ENCODE assay signal across 8 mouse cellular contexts in genomic region chr13:52979331-52980051, GRCm38 (mm10). TPM values are rescaled to one million over a fixed set of nuclear protein-coding genes. Genes with fewer than 3 reads are reported as not detected.
DNase-seq lines count a peak whose midpoint lies in the region; ATAC-seq and TF ChIP-seq lines count a peak whose summit lies in the region.

No protein-coding gene starts in this region.

- no peak for ATAC-seq in kidney, embryonic 14.5 days (ENCODE audit: low FRiP score, low TSS enrichment)
- no peak for ATAC-seq in stomach, embryonic 14.5 days (ENCODE audit: insufficient number of reproducible peaks, insufficient read depth, low FRiP score, low read depth)

- peaks cover 53% of the 10 kb centered on the region; the same call in 1 of the 2 replicates for H3K79me2 ChIP-seq in macrophage (ENCODE audit: inconsistent target)

- DNase-seq in kidney, adult 2 months: peak; percentile 73
- DNase-seq in kidney, postnatal 25 days: no peak
- DNase-seq in frontal cortex, postnatal 36 days (ENCODE audit: low spot score in 2 of 2): peak; percentile 30 to 66
- DNase-seq in urinary bladder, adult 2 months (ENCODE audit: low spot score): no peak

- no peak for TF ChIP-seq CTCF in kidney, adult 2 months (conservative IDR thresholded peaks at IDR 0.05; ENCODE audit: insufficient read depth, insufficient read length, low read depth, low read length)

- peak overlapping the region; percentile 79 for H3K9ac ChIP-seq in kidney, embryonic 14.5 days (ENCODE audit: low read depth, low read length)
- H3K9ac ChIP-seq in stomach, embryonic 14.5 days (replicated peaks; ENCODE audit: low read depth, low read length): peak overlapping the region; percentile 92

- no peaks in the 10 kb centered on the region for H3K27me3 ChIP-seq in kidney, adult 2 months (replicated peaks; ENCODE audit: control insufficient read depth, insufficient read depth, low read length)
- H3K27me3 ChIP-seq in kidney, embryonic 14.5 days (ENCODE audit: control insufficient read depth, insufficient read depth, low read length): peaks cover 6% of the 10 kb centered on the region; the same call in 1 of the 2 replicates
- peaks cover 4% of the 10 kb centered on the region; the same call in 1 of the 2 replicates for H3K27me3 ChIP-seq in stomach, embryonic 14.5 days (ENCODE audit: control insufficient read depth, insufficient read depth, low read length)

- WGBS in kidney, adult 2 months: 1% methylated on average over 22 of the region's 22 CpGs
- WGBS in kidney, embryonic 14.5 days: under 1% methylated on average over 22 of the region's 22 CpGs
- 5% methylated on average over 19 of the region's 22 CpGs for WGBS in macrophage (ENCODE audit: missing documents)
- 1% methylated on average over 22 of the region's 22 CpGs for WGBS in stomach, embryonic 14.5 days

- H3K4me3 ChIP-seq in kidney, adult 2 months (ENCODE audit: insufficient read depth, low read depth, low read length): peak overlapping the region; percentile 77; the same call in 1 of the 2 replicates
- H3K4me3 ChIP-seq in brown adipose tissue, adult 24 weeks (ENCODE audit: insufficient read depth, low read depth, low read length): peak overlapping the region; percentile 66
- peak overlapping the region; percentile 90 for H3K4me3 ChIP-seq in kidney, embryonic 14.5 days (ENCODE audit: low read length)
- H3K4me3 ChIP-seq in macrophage (ENCODE audit: inconsistent target): peak overlapping the region; percentile 63
- H3K4me3 ChIP-seq in stomach, embryonic 14.5 days (ENCODE audit: low read depth, low read length): peak overlapping the region; percentile 84

- TF ChIP-seq POLR2A in kidney, adult 2 months (IDR thresholded peaks at IDR 0.05; ENCODE audit: low read depth, low read length): no peak

- peaks cover 30% of the 10 kb centered on the region for H3K4me1 ChIP-seq in kidney, adult 2 months (ENCODE audit: control insufficient read depth, insufficient read depth, low read length)
- H3K4me1 ChIP-seq in brown adipose tissue, adult 24 weeks (ENCODE audit: control insufficient read depth, insufficient read depth, insufficient read length, low read length): peaks cover 9% of the 10 kb centered on the region
- peaks cover 30% of the 10 kb centered on the region for H3K4me1 ChIP-seq in kidney, embryonic 14.5 days (ENCODE audit: control insufficient read depth, insufficient read depth, low read length)
- H3K4me1 ChIP-seq in stomach, embryonic 14.5 days (ENCODE audit: control insufficient read depth, insufficient read depth, low read length): peaks cover 17% of the 10 kb centered on the region

- no peaks in the 10 kb centered on the region for H3K36me3 ChIP-seq in kidney, adult 2 months (ENCODE audit: control insufficient read depth, insufficient read depth, low read length)
- no peaks in the 10 kb centered on the region for H3K36me3 ChIP-seq in kidney, embryonic 14.5 days (ENCODE audit: control insufficient read depth, insufficient read depth, low read length)
- H3K36me3 ChIP-seq in macrophage (ENCODE audit: inconsistent target): no peaks in the 10 kb centered on the region
- H3K36me3 ChIP-seq in stomach, embryonic 14.5 days (ENCODE audit: control insufficient read depth, insufficient read depth, low read length): no peaks in the 10 kb centered on the region

- H3K4me2 ChIP-seq in kidney, embryonic 14.5 days (replicated peaks; ENCODE audit: low read depth, low read length): peak overlapping the region; percentile 99
- peak overlapping the region; percentile 99 for H3K4me2 ChIP-seq in stomach, embryonic 14.5 days (replicated peaks; ENCODE audit: low read depth, low read length)

- no peak overlapping the region; the same call in 1 of the 2 replicates for H3K27ac ChIP-seq in kidney, adult 2 months (ENCODE audit: insufficient read depth, low read depth, low read length)
- peak overlapping the region; percentile 67 for H3K27ac ChIP-seq in brown adipose tissue, adult 24 weeks (replicated peaks; ENCODE audit: low read depth, low read length)
- no peak overlapping the region for H3K27ac ChIP-seq in kidney, embryonic 14.5 days (ENCODE audit: low read depth, low read length)
- H3K27ac ChIP-seq in macrophage: no peak overlapping the region
- H3K27ac ChIP-seq in stomach, embryonic 14.5 days (ENCODE audit: low read length): peak overlapping the region; percentile 92; the same call in 1 of the 2 replicates

- no peaks in the 10 kb centered on the region for H3K9me3 ChIP-seq in kidney, embryonic 14.5 days (ENCODE audit: control insufficient read depth, low read length)
- H3K9me3 ChIP-seq in stomach, embryonic 14.5 days (ENCODE audit: control insufficient read depth, low read depth, low read length): no peaks in the 10 kb centered on the region

RNA-seq across cellular contexts. Expression of gene Nfil3, which starts 1.4 kb away (rescaled TPM):
- polyA plus RNA-seq in kidney, adult 2 months (2012; rRNA removed): 4.0 and 4.2 TPM in 2 replicates
- 9.6 and 37.4 TPM in 2 replicates for polyA plus RNA-seq in brown adipose tissue, adult 24 weeks (2012; ENCODE audit: insufficient read depth, insufficient read length, missing spikeins)
- polyA plus RNA-seq in kidney, embryonic 14.5 days (2014; fragmentation: Nextera tagmentation; extraction: Ambion mirVana): 15.9 and 18.9 TPM in 2 replicates
- total RNA-seq in macrophage (2018; cell fraction: chromatin; rRNA removed): 10 to 100 TPM in 18 of 26 experiments, 1 to 10 TPM in 8; 4.0 to 41.7 (median 13.7) TPM
- 10 to 100 TPM in 23 of 26 experiments, 1 to 10 TPM in 3; 9.1 to 80.8 (median 22.8) TPM for total RNA-seq in macrophage (2018; cell fraction: cytosol; rRNA removed)
- 10 to 100 TPM in 21 of 26 experiments, 1 to 10 TPM in 5; 3.7 to 81.9 (median 21.6) TPM for total RNA-seq in macrophage (2018; cell fraction: nucleus; rRNA removed)
- 3.5 to 12.2 TPM (median 6.5 TPM) in 3 replicates for polyA plus RNA-seq in macrophage (2018)
- 25.8 and 26.6 TPM in 2 replicates for polyA plus RNA-seq in stomach, embryonic 14.5 days (2014; fragmentation: Nextera tagmentation; extraction: Ambion mirVana)
- 1.7 and 1.9 TPM in 2 replicates for polyA plus RNA-seq in urinary bladder, adult 2 months (2012; rRNA removed)

RNA-seq across cellular contexts. Expression of gene Auh, which starts 50.0 kb away (rescaled TPM):
- 72.7 and 88.6 TPM in 2 replicates for polyA plus RNA-seq in kidney, adult 2 months (2012; rRNA removed)
- polyA plus RNA-seq in brown adipose tissue, adult 24 weeks (2012; ENCODE audit: insufficient read depth, insufficient read length, missing spikeins): 196 and 200 TPM in 2 replicates
- 44.7 and 46.7 TPM in 2 replicates for polyA plus RNA-seq in kidney, embryonic 14.5 days (2014; fragmentation: Nextera tagmentation; extraction: Ambion mirVana)
- total RNA-seq in macrophage (2018; cell fraction: chromatin; rRNA removed): 100 to 1,000 TPM in 6 of 26 experiments, 10 to 100 TPM in 20; 15.9 to 115 (median 61.6) TPM
- 10 to 100 TPM; 16.7 to 30.1 (median 25.4) TPM for total RNA-seq in macrophage (2018; cell fraction: cytosol; rRNA removed)
- total RNA-seq in macrophage (2018; cell fraction: nucleus; rRNA removed): 10 to 100 TPM; 14.0 to 79.9 (median 34.7) TPM
- 16.2 to 24.3 TPM (median 22.7 TPM) in 3 replicates for polyA plus RNA-seq in macrophage (2018)
- polyA plus RNA-seq in stomach, embryonic 14.5 days (2014; fragmentation: Nextera tagmentation; extraction: Ambion mirVana): 30.5 and 36.3 TPM in 2 replicates
- 48.5 and 57.3 TPM in 2 replicates for polyA plus RNA-seq in urinary bladder, adult 2 months (2012; rRNA removed)

Comparison
In these comparisons a context has a peak if more than half of its experiments do, and no peak if none do; other contexts are left out.
1. DNase-seq: peak in kidney, adult 2 months (single experiment) and frontal cortex, postnatal 36 days (2 of 2); none in kidney, postnatal 25 days (0 of 2) and urinary bladder, adult 2 months (single experiment).
2. H3K27ac ChIP-seq: peak in brown adipose tissue, adult 24 weeks (single experiment) and stomach, embryonic 14.5 days (single experiment); none in kidney, adult 2 months (single experiment), kidney, embryonic 14.5 days (single experiment) and macrophage (single experiment).
3. Peak in every context shown above with its lines, with median percentiles within 50 percentile points of each other: H3K4me3 ChIP-seq.